Mouse (Mus musculus): Measurements from ENCODE around the gene Mfsd4b2.

GRCm38 (mm10) chr10:39967512-39967911, 40.8 kb upstream of the Mfsd4b2 start:
- TF ChIP-seq POLR2A (IDR thresholded peaks at IDR 0.05; ENCODE audit: control insufficient read depth, low read depth, low read length) (no peak), CTCF (IDR thresholded peaks at IDR 0.05; ENCODE audit: control insufficient read depth, insufficient read depth, insufficient replicate concordance, low read depth, low read length) (no peak)

Measured in testis, adult 2 months (tissue).